Mouse (Mus musculus): ENCODE results near the gene Ptpn3.

- TF ChIP-seq CTCF (IDR thresholded peaks at IDR 0.05; ENCODE audit: low read depth, low read length), result no peak
- no peak for TF ChIP-seq POLR2A (IDR thresholded peaks at IDR 0.05; ENCODE audit: extremely low read depth, insufficient read depth, low read length)
Measured at GRCm38 (mm10) chr4:57273532-57274502, 27.8 kb downstream of the Ptpn3 start.
